Mouse (Mus musculus) MEL (cell line): ENCODE data around the gene Bcl6b. TPM values are rescaled to one million over a fixed set of nuclear protein-coding genes. Genes with fewer than 3 reads are reported as not detected.

Source experiments
- DNase-seq: peaks from one replicate; pipeline ENCODE4 v3.0.0; 2011; ENCODE audit warnings: low read depth, low spot score
- H3K27ac ChIP-seq: 2 replicates; pipeline ENCODE4 v1.5.1; 2012; ENCODE audit warnings: low read depth, mild to moderate bottlenecking, control low read depth, low read length, moderate library complexity; ENCODE audit not compliant: control insufficient read depth
- H3K27me3 ChIP-seq, 2 experiments: fragments of 150-350 bp in 1 of 2; sonication (generic) in 1 of 2; 2 replicates each; pipeline ENCODE4 v1.6.1; 2012; ENCODE audit warnings: low read length in 2 of 2, mild to moderate bottlenecking in 2 of 2, improper control_type of control experiment in 1 of 2, moderate library complexity in 1 of 2; ENCODE audit not compliant: insufficient read depth in 2 of 2, control insufficient read depth in 1 of 2
- H3K36me3 ChIP-seq, 2 experiments: 2 replicates each; pipeline ENCODE4 v1.6.1; 2012 to 2014; ENCODE audit warnings: low read length in 2 of 2, improper control_type of control experiment in 1 of 2, inconsistent platforms in 1 of 2, mild to moderate bottlenecking in 1 of 2; ENCODE audit not compliant: insufficient read depth in 2 of 2, control insufficient read depth in 1 of 2
- H3K4me1 ChIP-seq, 2 experiments: fragments of 150-350 bp in 1 of 2; sonication (generic) in 1 of 2; 2 replicates each; pipeline ENCODE4 v1.6.1; 2012; ENCODE audit warnings: low read length in 2 of 2, improper control_type of control experiment in 1 of 2, mild to moderate bottlenecking in 1 of 2; ENCODE audit not compliant: insufficient read depth in 2 of 2, control insufficient read depth in 1 of 2
- H3K4me3 ChIP-seq, 2 experiments: fragments of 150-350 bp in 1 of 2; sonication (generic) in 1 of 2; 2 replicates each; pipeline ENCODE4 v1.5.1; 2012; ENCODE audit warnings: low read depth in 2 of 2, low read length in 2 of 2, mild to moderate bottlenecking in 2 of 2, moderate library complexity in 2 of 2, control low read depth in 1 of 2, improper control_type of control experiment in 1 of 2; ENCODE audit not compliant: control insufficient read depth in 1 of 2, insufficient read depth in 1 of 2
- H3K79me2 ChIP-seq: 2 replicates; pipeline ENCODE4 v1.6.1; 2012; ENCODE audit warnings: mild to moderate bottlenecking, low read length, moderate library complexity; ENCODE audit not compliant: control insufficient read depth, poor library complexity, insufficient read depth
- H3K9ac ChIP-seq: 2 replicates; pipeline ENCODE4 v1.6.1; 2012; ENCODE audit warnings: low read depth, mild to moderate bottlenecking, control low read depth, low read length, moderate library complexity; ENCODE audit not compliant: control insufficient read depth, poor library complexity, severe bottlenecking
- H3K9me3 ChIP-seq: fragments of 150-350 bp; sonication (generic); replicated peaks from 2 replicates; pipeline ENCODE4 v1.6.1; 2012; ENCODE audit warnings: mild to moderate bottlenecking, low read length, improper control_type of control experiment, moderate library complexity; ENCODE audit not compliant: insufficient read depth
- BHLHE40 ChIP-seq: IDR thresholded peaks from 2 replicates; pipeline ENCODE4 v1.6.1; 2012; ENCODE audit warnings: low read depth, mild to moderate bottlenecking, inconsistent platforms, low read length, improper control_type of control experiment, borderline replicate concordance
- CHD2 ChIP-seq: IDR thresholded peaks from 2 replicates; pipeline ENCODE4 v1.6.1; 2011; ENCODE audit warnings: low read length, improper control_type of control experiment
- CTCF ChIP-seq, 3 experiments: IDR thresholded peaks in 2 of 3; conservative IDR thresholded peaks in 1 of 3; 2 replicates each; pipeline ENCODE4 v1.5.1; 2011 to 2012; ENCODE audit warnings: low read length in 3 of 3, low read depth in 2 of 3, mild to moderate bottlenecking in 2 of 3, improper control_type of control experiment in 1 of 3, inconsistent platforms in 1 of 3, mixed read lengths in 1 of 3, moderate library complexity in 1 of 3; ENCODE audit not compliant: control insufficient read depth in 1 of 3, insufficient read depth in 1 of 3, poor library complexity in 1 of 3, severe bottlenecking in 1 of 3
- E2F4 ChIP-seq: IDR thresholded peaks from 2 replicates; pipeline ENCODE4 v1.6.1; 2011; ENCODE audit warnings: low read depth, low read length, improper control_type of control experiment, borderline replicate concordance
- ELF1 ChIP-seq: IDR thresholded peaks from 2 replicates; pipeline ENCODE4 v1.6.1; 2014; ENCODE audit warnings: low read depth, mild to moderate bottlenecking, inconsistent platforms, low read length, improper control_type of control experiment, moderate library complexity
- GATA1 ChIP-seq: IDR thresholded peaks from 2 replicates; pipeline ENCODE4 v1.6.1; 2011; ENCODE audit warnings: low read depth, low read length, improper control_type of control experiment
- HCFC1 ChIP-seq: IDR thresholded peaks from 2 replicates; pipeline ENCODE4 v1.6.1; 2012; ENCODE audit warnings: low read depth, mild to moderate bottlenecking, inconsistent platforms, low read length, improper control_type of control experiment, moderate library complexity
- MAFK ChIP-seq: IDR thresholded peaks from 2 replicates; pipeline ENCODE4 v1.6.1; 2011; ENCODE audit warnings: low read depth, mild to moderate bottlenecking, low read length, improper control_type of control experiment, borderline replicate concordance
- MAZ ChIP-seq: IDR thresholded peaks from 2 replicates; pipeline ENCODE4 v1.6.1; 2012; ENCODE audit warnings: low read depth, mild to moderate bottlenecking, inconsistent platforms, low read length, improper control_type of control experiment
- MXI1 ChIP-seq: IDR thresholded peaks from 2 replicates; pipeline ENCODE4 v1.6.1; 2011; ENCODE audit warnings: mild to moderate bottlenecking, low read depth, low read length, improper control_type of control experiment
- MYB ChIP-seq: IDR thresholded peaks from 2 replicates; pipeline ENCODE4 v1.6.1; 2011; ENCODE audit warnings: mild to moderate bottlenecking, low read depth, low read length, improper control_type of control experiment
- MYC ChIP-seq: IDR thresholded peaks from 2 replicates; pipeline ENCODE4 v1.6.1; 2011; ENCODE audit warnings: low read depth, mild to moderate bottlenecking, low read length, improper control_type of control experiment, moderate library complexity
- NELFE ChIP-seq: IDR thresholded peaks from 2 replicates; pipeline ENCODE4 v1.6.1; 2011; ENCODE audit warnings: low read depth, low read length, improper control_type of control experiment
- POLR2AphosphoS2 ChIP-seq: IDR thresholded peaks from 2 replicates; pipeline ENCODE4 v1.6.1; 2011; ENCODE audit warnings: low read length, improper control_type of control experiment
- RAD21 ChIP-seq: IDR thresholded peaks from 2 replicates; pipeline ENCODE4 v1.6.1; 2011; ENCODE audit warnings: mild to moderate bottlenecking, low read depth, low read length, improper control_type of control experiment
- SIN3A ChIP-seq: IDR thresholded peaks from 2 replicates; pipeline ENCODE4 v1.6.1; 2012; ENCODE audit warnings: low read length, improper control_type of control experiment, inconsistent platforms
- SMC3 ChIP-seq: IDR thresholded peaks from 2 replicates; pipeline ENCODE4 v1.6.1; 2011; ENCODE audit warnings: low read depth, low read length, improper control_type of control experiment
- TCF12 ChIP-seq: IDR thresholded peaks from 2 replicates; pipeline ENCODE4 v1.6.1; 2014; ENCODE audit warnings: low read depth, mild to moderate bottlenecking, inconsistent platforms, low read length, improper control_type of control experiment, moderate library complexity
- ZKSCAN1 ChIP-seq: IDR thresholded peaks from 2 replicates; pipeline ENCODE4 v1.6.1; 2012; ENCODE audit warnings: low read depth, mild to moderate bottlenecking, inconsistent platforms, low read length, improper control_type of control experiment, moderate library complexity
- ZMIZ1 ChIP-seq: IDR thresholded peaks from 2 replicates; pipeline ENCODE4 v1.6.1; 2012; ENCODE audit warnings: low read depth, mild to moderate bottlenecking, inconsistent platforms, low read length, improper control_type of control experiment, moderate library complexity
- polyA plus RNA-seq, 2 experiments: library from polyadenylated mRNA; stranded (reverse) in 1 of 2; unstranded in 1 of 2; fragments of >175 nt in 1 of 2; fragments of >200 nt in 1 of 2; gene quantifications; 2 replicates each; pipeline versions ENCODE4 v1.2.1 to v1.2.4; 2012; ENCODE audit warnings: low replicate concordance in 2 of 2, low read depth in 1 of 2; ENCODE audit not compliant: insufficient read length in 2 of 2, insufficient read depth in 1 of 2, missing spikeins in 1 of 2
- total RNA-seq: library from RNA; depleted of rRNA; stranded (reverse); fragments of 300-350 nt; gene quantifications from 2 replicates; pipeline ENCODE4 v1.2.3, GENCODE M21; 2012; rRNA removed

Gene Bcl6b
- total and polyA plus RNA-seq, 3 experiments = not detected

GRCm38 (mm10) chr11:70174491-70174890, 55.1 kb downstream of the Bcl6b start:
- no peaks in the 10 kb centered on the region for H3K27me3 ChIP-seq
- no peak for DNase-seq
- H3K4me1 ChIP-seq = peaks cover 0 to 8% of the 10 kb centered on the region in 2 experiments; a peak in 2 of 4 replicates
- no peak for TF ChIP-seq POLR2AphosphoS2
- no peak for TF ChIP-seq MAFK
- TF ChIP-seq MYB = no peak
- TF ChIP-seq ELF1 = no peak
- TF ChIP-seq NELFE = no peak
- no peak for TF ChIP-seq CTCF (IDR thresholded peaks at IDR 0.05 in 2 of 3, conservative IDR thresholded peaks at IDR 0.05 in 1 of 3; ENCODE audit: control insufficient read depth in 1 of 3, insufficient read depth in 1 of 3, low read depth in 2 of 3, low read length in 3 of 3, poor library complexity in 1 of 3, severe bottlenecking in 1 of 3)
- no peak for TF ChIP-seq RAD21
- TF ChIP-seq ZKSCAN1 = no peak
- no peak for TF ChIP-seq SMC3
- no peak for TF ChIP-seq ZMIZ1
- TF ChIP-seq CHD2 = no peak
- TF ChIP-seq E2F4 = no peak
- TF ChIP-seq BHLHE40 = no peak
- TF ChIP-seq TCF12 = no peak
- no peak for TF ChIP-seq GATA1
- TF ChIP-seq SIN3A = no peak
- no peak for TF ChIP-seq HCFC1
- TF ChIP-seq MAZ = no peak
- TF ChIP-seq MXI1 = no peak
- TF ChIP-seq MYC = no peak
- no peaks in the 10 kb centered on the region for H3K9me3 ChIP-seq
- peaks cover 0 to 2% of the 10 kb centered on the region in 2 experiments; a peak in 1 of 4 replicates for H3K36me3 ChIP-seq
- no peak overlapping the region for H3K9ac ChIP-seq
- H3K27ac ChIP-seq = no peak overlapping the region
- H3K4me3 ChIP-seq = no peak overlapping the region
- no peaks in the 10 kb centered on the region for H3K79me2 ChIP-seq

Other genes with a start within 250 kb of the Bcl6b start
- gene Ctdnep1, start 248.6 kb downstream of the Bcl6b start, total RNA-seq = 47.3 and 49.6 TPM in 2 replicates
- 100 to 1,000 TPM in 1 of 2 experiments, not detected in 1; 133 TPM for gene Ctdnep1, start 248.6 kb downstream of the Bcl6b start, polyA plus RNA-seq
- 170 and 189 TPM in 2 replicates for gene Elp5, start 247.3 kb downstream of the Bcl6b start, total RNA-seq
- gene Elp5, start 247.3 kb downstream of the Bcl6b start, polyA plus RNA-seq = 100 to 1,000 TPM in 1 of 2 experiments, not detected in 1; 222 TPM
- gene Gabarap, start 238.7 kb downstream of the Bcl6b start, total RNA-seq = 105 and 132 TPM in 2 replicates
- 100 to 1,000 TPM in 1 of 2 experiments, not detected in 1; 241 TPM for gene Gabarap, start 238.7 kb downstream of the Bcl6b start, polyA plus RNA-seq
- gene Phf23, start 234.0 kb downstream of the Bcl6b start, total RNA-seq = 88.2 and 112 TPM in 2 replicates
- 100 to 1,000 TPM in 1 of 2 experiments, not detected in 1; 108 TPM for gene Phf23, start 234.0 kb downstream of the Bcl6b start, polyA plus RNA-seq
- gene Dvl2, start 229.2 kb downstream of the Bcl6b start, total RNA-seq = 40.1 and 41.9 TPM in 2 replicates
- gene Dvl2, start 229.2 kb downstream of the Bcl6b start, polyA plus RNA-seq = 10 to 100 TPM in 1 of 2 experiments, not detected in 1; 38.5 TPM
- gene Acadvl, start 214.4 kb downstream of the Bcl6b start, total RNA-seq = 123 and 140 TPM in 2 replicates
- gene Acadvl, start 214.4 kb downstream of the Bcl6b start, polyA plus RNA-seq = 10 to 100 TPM in 1 of 2 experiments, not detected in 1; 92.5 TPM
- gene Dlg4, start 212.9 kb downstream of the Bcl6b start, total RNA-seq = 6.5 and 7.9 TPM in 2 replicates
- 10 to 100 TPM in 1 of 2 experiments, not detected in 1; 24.7 TPM for gene Dlg4, start 212.9 kb downstream of the Bcl6b start, polyA plus RNA-seq
- gene Asgr1, start 175.7 kb downstream of the Bcl6b start, total RNA-seq = 0.13 TPM in 1 of 2 replicates, not detected in the other
- gene Asgr1, start 175.7 kb downstream of the Bcl6b start, polyA plus RNA-seq = under 1 TPM in 1 of 2 experiments, not detected in 1; 0.31 TPM
- gene Asgr2, start 137.2 kb downstream of the Bcl6b start, total RNA-seq = not detected in 2 replicates
- gene Asgr2, start 137.2 kb downstream of the Bcl6b start, polyA plus RNA-seq = not detected
- gene Mgl2, start 99.5 kb downstream of the Bcl6b start, total RNA-seq = 0.12 TPM in 1 of 2 replicates, not detected in the other
- gene Mgl2, start 99.5 kb downstream of the Bcl6b start, polyA plus RNA-seq = under 1 TPM in 1 of 2 experiments, not detected in 1; 0.06 TPM
- gene Clec10a, start 73.6 kb downstream of the Bcl6b start, total RNA-seq = 5.0 and 8.4 TPM in 2 replicates
- gene Clec10a, start 73.6 kb downstream of the Bcl6b start, polyA plus RNA-seq = 10 to 100 TPM in 1 of 2 experiments, not detected in 1; 10.8 TPM
- gene Slc16a11, start 17.0 kb downstream of the Bcl6b start, total RNA-seq = 0.31 and 0.33 TPM in 2 replicates
- 1 to 10 TPM in 1 of 2 experiments, not detected in 1; 1.2 TPM for gene Slc16a11, start 17.0 kb downstream of the Bcl6b start, polyA plus RNA-seq
- gene Slc16a13, start 8.7 kb downstream of the Bcl6b start, total RNA-seq = 3.1 and 4.2 TPM in 2 replicates
- 1 to 10 TPM in 1 of 2 experiments, not detected in 1; 7.9 TPM for gene Slc16a13, start 8.7 kb downstream of the Bcl6b start, polyA plus RNA-seq
- gene 0610010K14Rik, start 8.1 kb upstream of the Bcl6b start, total RNA-seq = 60.4 and 61.8 TPM in 2 replicates
- gene 0610010K14Rik, start 8.1 kb upstream of the Bcl6b start, polyA plus RNA-seq = 100 to 1,000 TPM in 1 of 2 experiments, not detected in 1; 189 TPM
- gene Gm21988, start 10.0 kb upstream of the Bcl6b start, total RNA-seq = 2.3 and 3.7 TPM in 2 replicates
- 1 to 10 TPM in 1 of 2 experiments, not detected in 1; 4.1 TPM for gene Gm21988, start 10.0 kb upstream of the Bcl6b start, polyA plus RNA-seq
- gene Rnasek, start 10.0 kb upstream of the Bcl6b start, total RNA-seq = 46.8 and 56.2 TPM in 2 replicates
- gene Rnasek, start 10.0 kb upstream of the Bcl6b start, polyA plus RNA-seq = 100 to 1,000 TPM in 1 of 2 experiments, not detected in 1; 179 TPM
- not detected in 2 replicates for gene Alox12, start 25.6 kb upstream of the Bcl6b start, total RNA-seq
- gene Alox12, start 25.6 kb upstream of the Bcl6b start, polyA plus RNA-seq = under 1 TPM in 1 of 2 experiments, not detected in 1; 0.03 TPM
- not detected in 2 replicates for gene Alox12e, start 92.8 kb upstream of the Bcl6b start, total RNA-seq
- gene Alox12e, start 92.8 kb upstream of the Bcl6b start, polyA plus RNA-seq = not detected
- gene Alox15, start 122.2 kb upstream of the Bcl6b start, total RNA-seq = not detected in 2 replicates
- not detected for gene Alox15, start 122.2 kb upstream of the Bcl6b start, polyA plus RNA-seq
- gene Pelp1, start 180.2 kb upstream of the Bcl6b start, total RNA-seq = 46.4 and 50.6 TPM in 2 replicates
- gene Pelp1, start 180.2 kb upstream of the Bcl6b start, polyA plus RNA-seq = 10 to 100 TPM in 1 of 2 experiments, not detected in 1; 70.1 TPM
- 200 and 241 TPM in 2 replicates for gene Arrb2, start 202.8 kb upstream of the Bcl6b start, total RNA-seq
- gene Arrb2, start 202.8 kb upstream of the Bcl6b start, polyA plus RNA-seq = 100 to 1,000 TPM in 1 of 2 experiments, not detected in 1; 272 TPM
- 43.0 and 43.3 TPM in 2 replicates for gene Med11, start 222.1 kb upstream of the Bcl6b start, total RNA-seq
- 10 to 100 TPM in 1 of 2 experiments, not detected in 1; 40.0 TPM for gene Med11, start 222.1 kb upstream of the Bcl6b start, polyA plus RNA-seq
- gene Zmynd15, start 229.6 kb upstream of the Bcl6b start, total RNA-seq = not detected in 2 replicates
- under 1 TPM in 1 of 2 experiments, not detected in 1; 0.14 TPM for gene Zmynd15, start 229.6 kb upstream of the Bcl6b start, polyA plus RNA-seq
- gene Cxcl16, start 230.2 kb upstream of the Bcl6b start, total RNA-seq = not detected in 2 replicates
- gene Cxcl16, start 230.2 kb upstream of the Bcl6b start, polyA plus RNA-seq = not detected